Mouse (Mus musculus) heart, adult 18-20 months (tissue): Measurements from ENCODE around the gene Rnf43. TPM values are rescaled to one million over a fixed set of nuclear protein-coding genes. Genes with fewer than 3 reads are reported as not detected.
A peak's percentile ranks its signal among the peaks of the same experiment; 100 is the strongest.

Source experiments
- DNase-seq, 2 experiments: peaks; one replicate each; pipeline ENCODE4 v3.0.0; 2021 to 2022; ENCODE audit warnings: mixed read lengths in 1 of 2
- total RNA-seq, 2 experiments: library from RNA; stranded (reverse); gene quantifications; 2 replicates each; pipeline ENCODE4 v1.2.3; 2021

Rnf43 gene
- total RNA-seq, 2 experiments from 2014 or later, result 0.10 to 0.67 TPM

DNA sequence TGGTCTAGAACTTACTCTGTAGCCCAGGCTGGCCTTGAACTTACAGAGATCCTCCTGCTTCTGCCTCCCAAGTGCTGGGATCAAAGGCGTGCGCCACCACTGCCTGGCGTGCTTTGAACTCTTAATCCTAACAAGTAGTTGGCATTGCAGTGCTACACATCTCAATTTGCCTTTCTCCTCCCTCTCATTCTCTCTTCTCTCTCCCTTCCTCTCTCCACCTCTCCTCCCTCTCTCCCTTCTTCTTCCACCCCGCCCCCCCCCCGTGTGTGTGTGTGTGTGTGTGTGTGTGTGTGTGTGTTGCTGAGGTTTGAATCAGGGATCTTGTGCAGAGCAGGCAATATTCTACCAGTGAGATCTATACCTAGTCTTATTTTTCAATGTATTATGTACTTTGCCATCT, 84.8 kb downstream of the Rnf43 start:
- DNase-seq, result no peak

DNA sequence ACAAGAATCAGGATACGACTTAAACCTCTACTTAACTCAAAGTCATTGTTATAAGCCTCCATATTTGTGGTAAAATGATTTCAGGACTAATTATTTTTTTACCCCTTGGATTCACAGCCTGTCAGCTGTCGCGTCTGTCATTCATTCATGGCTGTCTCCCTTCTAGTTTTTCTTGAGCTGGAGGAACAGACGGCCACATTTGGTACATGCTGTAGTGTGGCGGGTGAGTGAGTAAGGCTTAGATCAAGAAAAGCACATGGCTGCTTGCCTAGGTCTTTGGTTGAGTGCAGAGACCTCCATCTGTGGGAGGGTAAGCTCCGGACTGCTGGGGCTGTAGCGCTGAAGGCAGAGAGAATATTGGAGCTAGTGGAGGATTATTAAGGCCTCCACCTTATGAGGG, 85.2 kb downstream of the Rnf43 start:
- no peak for DNase-seq

DNA sequence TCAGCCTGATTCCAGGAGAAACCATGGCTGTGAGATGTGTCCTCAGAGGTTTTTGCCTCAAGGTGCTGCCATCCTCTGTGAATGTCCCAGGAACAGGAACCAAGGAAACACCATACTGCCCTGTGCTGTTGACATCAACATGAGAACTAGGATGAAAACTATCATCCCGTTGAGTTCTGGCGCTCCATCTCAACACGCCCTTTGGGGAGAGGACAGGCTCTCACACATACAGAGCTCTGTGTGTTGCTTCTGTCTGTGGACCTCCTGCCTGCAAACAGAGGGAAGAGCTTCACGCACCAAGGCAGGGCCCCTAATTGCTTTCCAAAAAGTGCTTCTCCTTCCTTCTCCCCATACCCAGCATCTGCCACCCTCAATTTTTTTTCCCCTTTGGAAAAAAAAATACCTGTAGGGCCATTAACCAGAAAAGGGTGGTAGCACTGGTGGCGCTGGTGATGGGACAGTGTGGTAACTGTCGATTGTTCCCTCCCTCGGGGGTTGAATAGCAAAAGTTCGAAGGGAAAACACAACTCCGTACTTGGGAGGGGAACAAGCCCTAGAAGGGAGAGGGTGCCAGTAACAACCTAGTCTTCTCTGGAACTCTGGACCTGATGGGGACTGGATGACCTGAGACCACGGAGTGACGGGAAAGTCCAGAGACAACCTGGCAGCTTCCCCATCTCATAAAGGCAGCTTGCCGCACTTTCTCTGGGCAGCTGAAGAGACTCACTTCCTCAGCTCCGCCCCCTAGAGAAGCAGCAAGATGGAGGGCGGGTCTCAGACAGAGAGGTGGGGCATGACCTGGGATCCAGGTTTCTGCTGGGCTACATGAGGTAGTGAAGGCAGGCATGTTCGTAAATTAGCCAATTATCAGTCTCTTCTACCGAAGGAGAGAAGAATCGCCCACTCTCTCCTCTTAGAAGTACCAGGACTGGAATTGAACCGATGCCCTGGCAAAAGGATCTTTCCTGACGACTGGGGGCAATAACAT, 85.9 kb downstream of the Rnf43 start:
- peak in 1 of 2 experiments; percentile 74 for DNase-seq

DNA sequence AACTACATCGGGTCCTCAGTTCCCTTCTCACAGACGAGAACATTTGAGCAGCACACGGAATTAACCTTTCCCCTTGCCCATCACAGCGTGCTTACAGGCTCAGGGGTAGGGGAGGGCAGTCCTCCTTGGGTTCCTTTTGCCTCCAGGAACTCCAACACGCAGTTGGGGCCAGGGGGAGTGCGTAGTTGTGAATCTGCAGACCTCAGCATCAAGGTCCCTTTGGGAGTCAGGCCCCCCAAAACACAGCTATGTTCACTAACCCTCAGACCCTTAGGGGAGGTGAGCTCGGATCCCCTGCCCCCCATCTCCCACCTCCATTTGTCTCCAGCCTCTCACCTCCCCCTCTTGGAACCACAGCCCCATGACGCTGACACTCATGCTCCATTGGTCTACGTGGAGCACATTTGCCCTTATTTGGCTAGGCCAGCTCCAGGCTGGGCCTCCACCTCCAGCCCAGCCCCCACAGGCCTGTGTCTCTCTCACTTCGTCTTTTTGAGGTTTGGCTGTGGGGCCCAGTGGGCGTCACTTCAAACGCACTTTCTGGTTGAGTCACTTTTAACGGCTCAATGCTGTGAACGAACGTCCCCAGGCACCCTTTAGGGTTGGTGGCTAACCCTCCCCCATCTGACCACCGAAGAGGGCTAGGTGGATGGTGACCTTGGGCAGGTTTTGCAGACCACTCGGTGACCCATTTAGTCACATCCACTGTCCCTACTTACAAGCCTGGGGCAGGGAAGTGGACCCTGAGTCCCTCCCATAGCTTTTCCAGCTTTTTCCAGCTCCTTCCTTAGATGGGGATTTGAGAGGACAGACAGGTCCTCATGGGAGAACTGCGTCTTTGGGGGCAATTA, 86.9 kb downstream of the Rnf43 start:
- DNase-seq, result peak; percentile 49 to 86

DNA sequence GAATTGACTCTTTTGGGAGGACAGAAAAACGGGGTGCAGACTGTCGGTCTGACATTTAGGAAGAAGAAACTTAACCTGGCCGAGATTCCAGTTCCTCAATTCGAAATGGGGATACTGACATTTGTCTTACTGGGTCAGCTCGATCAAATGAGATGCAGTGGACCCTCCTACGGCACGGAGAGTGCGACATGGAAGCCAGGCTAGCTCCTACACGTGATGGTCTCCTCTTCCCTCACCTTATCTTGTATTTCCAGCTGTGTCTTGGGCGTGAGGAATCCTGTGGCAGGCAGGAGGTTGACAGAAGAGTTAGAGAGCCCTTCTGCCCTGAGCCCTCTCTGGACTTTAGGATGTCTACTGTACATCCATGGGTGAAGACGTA, 87.5 kb downstream of the Rnf43 start:
- DNase-seq, result no peak

DNA sequence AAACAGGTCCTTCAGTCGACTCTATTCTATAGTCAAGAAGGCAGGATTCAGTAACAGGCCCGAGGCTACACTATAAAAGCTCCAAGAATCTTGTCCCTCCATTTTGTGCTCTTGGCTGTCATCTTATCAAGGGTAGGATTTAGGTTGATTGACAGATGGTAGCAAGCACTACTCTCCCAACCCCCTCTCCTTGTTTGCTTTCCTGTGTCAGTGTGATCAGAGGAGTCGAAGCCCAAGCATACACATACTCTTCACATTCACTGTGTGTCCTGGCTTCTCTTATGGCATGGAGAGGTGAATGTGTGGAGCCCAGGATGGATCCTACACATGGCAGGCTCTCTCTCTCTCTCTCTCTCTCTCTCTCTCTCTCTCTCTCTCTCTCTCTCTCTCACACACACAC, 88.0 kb downstream of the Rnf43 start:
- DNase-seq, result no peak

DNA sequence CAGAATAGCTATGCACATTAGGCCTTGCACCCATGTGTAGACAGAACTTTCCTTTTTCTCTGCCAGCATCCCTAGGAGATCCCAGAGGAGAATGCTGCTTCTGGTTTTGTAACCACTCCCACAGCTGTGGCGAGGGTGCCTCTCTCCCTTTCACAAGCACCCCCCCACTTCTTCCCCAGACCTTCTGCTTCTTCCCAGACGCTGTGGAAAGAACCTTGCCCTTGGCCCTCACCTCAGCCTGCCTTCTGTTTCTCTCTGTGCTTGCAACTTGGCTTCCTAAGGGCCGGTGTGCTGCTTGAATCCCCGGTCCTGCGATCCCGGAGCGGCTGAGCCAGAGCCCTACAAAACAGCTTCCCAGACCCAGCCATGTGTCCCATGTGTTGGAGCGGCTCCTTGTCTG, 88.5 kb downstream of the Rnf43 start:
- no peak for DNase-seq

DNA sequence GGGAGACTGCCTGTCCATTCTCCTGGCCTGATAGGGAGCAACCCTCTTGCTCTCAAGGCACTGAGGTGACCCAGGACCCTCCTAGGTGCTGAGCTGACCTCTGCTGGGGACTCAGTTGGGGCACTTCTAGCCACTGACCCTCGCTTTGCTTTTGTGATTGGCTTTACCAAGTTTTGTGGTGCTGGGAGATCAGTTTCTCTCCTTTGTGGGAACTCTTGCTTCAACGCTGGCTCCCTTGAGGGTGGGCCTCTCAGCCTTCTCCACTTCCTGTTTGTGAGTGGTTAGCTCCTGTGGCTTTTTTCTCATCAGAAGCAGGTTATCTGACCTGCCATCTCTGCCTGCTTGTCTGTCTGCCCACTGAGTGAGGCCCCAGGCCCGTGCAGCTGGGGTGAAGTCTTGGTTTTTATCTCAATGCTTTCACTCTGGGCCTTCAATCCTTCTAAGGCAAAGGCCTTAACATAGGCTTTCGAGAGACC, 89.0 kb downstream of the Rnf43 start:
- DNase-seq, result peak in 1 of 2 experiments; percentile 40

DNA sequence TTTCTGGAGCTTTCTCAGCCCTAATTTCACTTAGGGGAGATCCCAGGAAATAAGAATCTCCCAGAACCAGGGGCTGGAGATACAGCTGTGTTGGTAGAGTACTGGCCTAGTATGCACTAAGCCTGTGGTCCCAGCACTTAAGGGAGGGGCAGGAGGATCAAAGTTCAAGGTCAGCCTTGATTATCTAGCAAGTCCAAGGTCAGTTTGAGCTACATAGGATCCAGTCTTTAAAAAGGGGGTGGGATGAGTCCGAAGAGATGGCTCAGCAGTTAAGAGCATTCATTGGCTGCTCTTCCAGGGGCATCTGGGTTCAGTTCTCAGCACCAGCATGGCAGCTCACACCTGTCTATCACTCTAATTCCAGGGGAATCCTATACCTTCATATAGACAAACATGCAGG, 89.8 kb downstream of the Rnf43 start:
- DNase-seq, result no peak

DNA sequence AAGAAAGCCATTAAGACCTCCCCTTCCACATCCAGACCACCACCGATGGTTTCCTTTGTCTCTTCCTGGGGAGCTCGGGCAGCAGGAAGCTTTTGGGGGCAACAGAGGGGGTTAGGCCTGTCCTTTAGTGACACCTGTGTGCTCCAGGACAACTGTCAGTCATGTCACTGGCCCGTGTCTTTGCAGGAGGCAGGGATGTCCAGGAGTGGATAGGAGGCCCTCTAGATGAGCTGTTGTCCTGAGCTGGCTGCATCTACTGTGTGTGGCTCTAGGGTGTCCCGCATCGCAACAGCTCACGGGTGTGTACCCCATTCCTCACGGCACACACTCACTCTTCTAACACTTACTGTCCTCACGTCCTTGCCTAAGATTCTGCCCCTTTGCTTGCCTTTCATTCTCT, 90.7 kb downstream of the Rnf43 start:
- no peak for DNase-seq

DNA sequence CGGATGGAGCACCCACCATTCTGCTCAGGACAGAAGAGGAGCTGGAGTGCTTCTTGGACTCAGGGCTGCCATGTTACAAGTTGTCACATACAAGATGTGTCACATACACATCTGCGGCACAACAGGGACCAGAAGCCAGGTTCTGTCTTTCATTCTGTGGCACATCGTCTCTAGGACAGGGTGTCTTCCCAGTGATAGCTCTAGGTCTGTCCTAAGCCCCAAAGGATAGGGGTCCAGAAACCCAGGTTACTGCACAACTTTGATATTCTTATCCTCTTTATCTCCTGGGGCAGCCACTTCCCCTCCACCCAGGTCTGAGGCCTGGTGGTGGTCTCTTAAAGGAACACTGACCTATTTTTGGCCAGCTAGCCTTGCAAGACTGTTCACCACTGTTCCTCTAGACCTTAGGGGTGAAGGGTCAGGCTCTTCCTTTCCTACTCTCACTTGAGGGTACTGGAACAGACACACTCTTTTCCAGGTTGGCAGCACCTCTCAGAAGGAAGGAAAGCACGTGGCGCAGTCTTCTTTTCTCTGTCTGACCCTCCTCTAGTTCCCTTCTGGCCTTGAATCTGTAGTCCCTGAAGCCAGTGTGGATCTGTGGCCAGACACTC, 91.5 kb downstream of the Rnf43 start:
- no peak for DNase-seq

DNA sequence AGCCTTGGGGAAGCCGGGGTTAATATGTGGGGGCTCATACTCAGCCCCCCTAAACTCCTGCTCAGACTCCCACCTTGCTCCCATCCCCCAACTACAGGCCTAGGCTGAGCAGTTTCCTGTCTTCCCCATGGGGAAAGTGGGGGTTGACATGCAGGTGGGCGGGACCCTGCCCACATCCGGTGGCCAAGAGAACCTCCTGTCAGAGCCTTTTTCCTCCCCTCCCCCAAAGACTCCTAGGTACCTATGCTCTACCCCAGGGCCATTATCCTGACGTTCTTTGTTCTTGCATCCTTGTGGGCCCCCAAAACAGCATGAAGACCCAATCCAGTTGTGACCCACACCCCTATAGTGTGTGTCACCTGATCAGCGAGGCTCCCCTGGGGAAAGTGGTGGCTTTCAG, 92.1 kb downstream of the Rnf43 start:
- peak in 1 of 2 experiments; percentile 52 for DNase-seq

DNA sequence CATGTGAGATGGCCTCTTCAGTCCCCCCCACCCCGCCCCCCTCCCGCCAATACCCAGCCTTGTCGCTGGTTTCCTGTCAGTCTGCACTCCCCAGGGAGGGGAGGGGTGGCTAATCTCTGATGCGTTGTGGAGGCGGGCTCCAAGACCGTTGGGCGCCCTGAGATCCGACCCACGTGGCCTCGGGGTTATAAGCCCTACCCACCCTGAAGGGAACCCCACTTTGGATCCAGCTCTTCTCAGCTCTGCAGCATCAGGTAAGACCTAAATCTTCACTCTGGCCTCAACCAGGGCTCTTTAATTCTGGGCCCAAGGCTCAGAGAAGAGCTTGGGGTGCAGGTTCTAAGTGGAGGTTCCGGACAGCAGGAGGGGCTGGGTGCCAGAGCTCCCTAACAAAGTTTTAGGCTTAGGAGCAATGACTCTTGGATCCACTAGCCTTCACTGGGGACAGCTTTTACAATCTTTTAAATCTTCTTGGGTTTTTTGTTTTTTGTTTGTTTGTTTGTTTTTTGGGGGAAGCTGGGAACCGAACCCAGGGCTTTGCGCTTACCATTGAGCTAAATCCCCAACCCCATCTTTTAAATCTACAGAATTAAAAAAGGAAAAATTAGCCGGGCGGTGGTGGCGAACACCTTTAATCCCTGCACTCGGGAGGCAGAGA, 93.0 kb downstream of the Rnf43 start:
- DNase-seq, result peak; percentile 52 to 88

DNA sequence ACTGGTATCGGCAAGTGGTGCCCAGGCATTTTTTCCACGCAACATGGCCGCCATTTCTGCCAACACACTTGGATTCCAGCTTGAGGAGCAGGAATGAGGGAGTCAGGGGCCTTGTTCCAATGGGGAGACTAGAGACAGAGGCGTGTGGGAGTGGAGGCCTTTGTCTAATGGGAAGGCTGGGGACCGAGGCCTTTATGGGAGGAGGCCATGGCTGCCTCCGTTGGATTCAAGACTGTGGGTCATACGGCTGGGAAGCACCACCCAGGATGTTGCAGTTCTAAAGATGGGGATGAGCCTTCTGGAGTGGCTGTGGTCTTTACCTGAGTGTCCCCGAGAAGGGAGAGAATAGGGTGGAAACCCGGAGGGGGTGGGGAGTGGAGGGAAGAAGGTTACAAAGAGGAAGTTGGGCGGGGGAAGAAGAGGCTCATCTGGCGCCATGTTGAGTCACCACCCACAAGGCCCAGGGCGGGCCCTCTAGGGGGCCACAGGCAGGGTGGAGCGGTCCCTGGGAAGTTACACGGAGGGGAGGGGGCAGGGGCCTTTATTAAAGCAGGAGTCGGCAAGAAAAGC, 93.8 kb downstream of the Rnf43 start:
- DNase-seq, result peak; percentile 39 to 71

DNA sequence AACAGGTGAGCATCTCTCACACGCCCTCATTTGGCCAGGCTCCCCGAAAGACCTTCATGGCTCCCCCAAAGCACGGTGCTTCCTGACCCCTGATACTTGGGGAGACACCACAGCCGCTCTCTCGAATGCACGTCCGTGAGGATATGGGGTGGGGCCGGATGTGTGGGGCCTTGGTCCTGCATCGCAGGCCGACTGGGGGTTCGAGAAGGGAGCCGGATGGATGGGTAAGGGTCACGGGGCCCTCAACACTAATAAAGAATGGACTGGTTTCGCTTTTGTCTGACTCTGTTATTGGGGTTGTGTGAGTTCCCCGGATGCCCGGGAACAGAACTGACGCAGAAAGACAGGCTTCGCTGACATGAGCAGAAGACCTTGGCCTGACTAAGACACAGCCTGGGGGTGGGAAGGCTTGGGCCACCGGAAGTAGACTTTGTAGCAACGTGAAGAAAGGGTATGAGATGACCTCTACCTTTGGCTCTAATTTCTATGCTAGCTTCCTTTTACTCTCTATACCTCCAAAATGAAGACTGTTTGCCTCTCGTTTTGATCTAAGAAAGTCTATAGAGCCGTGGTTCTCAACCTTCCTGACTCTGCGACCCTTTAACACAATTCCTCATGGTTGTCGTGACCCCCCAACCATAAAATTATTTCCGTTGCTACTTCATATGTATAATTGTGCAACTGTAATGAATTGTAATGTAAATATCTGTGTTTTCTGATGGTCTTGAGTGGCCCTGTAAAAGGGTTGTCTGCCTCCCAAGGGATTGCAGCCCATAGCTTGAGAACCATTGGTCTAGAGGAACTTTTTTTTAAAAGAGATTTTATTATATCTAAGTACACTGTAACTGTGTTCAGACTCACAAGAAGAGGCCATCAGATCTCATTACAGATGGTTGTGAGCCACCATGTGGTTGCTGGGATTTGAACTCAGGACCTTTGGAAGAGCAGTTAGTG, 94.8 kb downstream of the Rnf43 start:
- DNase-seq, result peak in 1 of 2 experiments; percentile 25

DNA sequence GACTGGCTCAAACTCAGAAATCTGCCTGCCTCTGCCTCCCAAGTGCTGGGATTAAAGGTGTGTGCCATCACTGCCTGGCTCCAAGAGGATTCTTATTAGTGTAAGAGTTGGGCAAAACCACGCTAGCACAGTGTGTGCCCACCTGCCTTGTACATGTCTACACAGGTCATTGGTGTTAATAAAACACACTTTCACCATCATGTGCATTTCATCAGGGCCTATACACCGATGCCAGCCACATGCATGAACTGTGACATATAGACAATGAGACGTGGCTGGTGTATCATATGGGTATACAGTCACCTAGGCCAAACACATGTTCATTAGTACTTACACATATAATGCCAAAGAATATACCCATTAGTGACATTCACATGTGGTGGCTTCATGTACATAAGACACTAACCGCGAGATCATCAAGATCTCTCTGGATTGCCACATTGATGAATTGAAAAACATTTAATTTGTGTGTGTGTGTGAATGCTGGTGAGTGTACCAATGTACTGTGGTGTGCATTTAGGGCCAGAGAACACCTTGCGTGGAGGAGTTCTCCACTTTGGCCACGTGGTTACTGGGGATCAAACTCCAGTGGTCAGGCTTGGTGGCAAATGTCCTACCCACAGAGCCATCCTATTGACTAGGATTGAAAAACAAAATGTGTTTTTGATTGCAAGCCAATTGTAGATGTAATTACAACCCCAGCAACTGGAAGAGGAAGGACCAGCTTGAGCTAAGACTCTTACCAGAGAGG, 95.8 kb downstream of the Rnf43 start:
- DNase-seq, result no peak

DNA sequence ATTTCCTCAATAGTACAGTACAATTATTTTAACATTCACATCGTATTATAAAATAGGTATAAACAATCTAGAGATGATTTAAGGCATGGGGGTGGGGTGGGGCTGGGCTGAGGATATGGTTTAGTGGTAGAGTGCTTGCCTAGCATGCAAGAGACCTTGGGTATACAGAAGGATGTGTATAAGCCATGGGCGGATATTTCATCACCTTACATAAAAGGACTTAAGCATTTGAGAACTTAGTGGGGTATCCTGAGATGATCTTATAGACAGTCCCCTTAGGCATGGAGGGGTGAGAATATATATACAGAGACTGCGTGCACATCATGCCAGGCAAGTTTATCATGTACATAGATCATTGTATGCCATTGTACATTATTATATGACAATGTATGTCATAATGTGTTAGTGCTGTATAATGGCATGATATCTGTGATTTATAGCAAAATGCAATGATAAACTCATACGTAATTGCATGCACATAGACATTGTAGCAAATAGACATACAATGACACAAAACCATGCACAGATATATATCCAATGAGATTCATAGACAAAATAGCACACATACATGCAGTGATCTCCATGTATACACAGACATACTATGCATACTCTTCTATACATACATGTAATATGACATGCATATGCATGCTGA, 96.6 kb downstream of the Rnf43 start:
- DNase-seq, result no peak

DNA sequence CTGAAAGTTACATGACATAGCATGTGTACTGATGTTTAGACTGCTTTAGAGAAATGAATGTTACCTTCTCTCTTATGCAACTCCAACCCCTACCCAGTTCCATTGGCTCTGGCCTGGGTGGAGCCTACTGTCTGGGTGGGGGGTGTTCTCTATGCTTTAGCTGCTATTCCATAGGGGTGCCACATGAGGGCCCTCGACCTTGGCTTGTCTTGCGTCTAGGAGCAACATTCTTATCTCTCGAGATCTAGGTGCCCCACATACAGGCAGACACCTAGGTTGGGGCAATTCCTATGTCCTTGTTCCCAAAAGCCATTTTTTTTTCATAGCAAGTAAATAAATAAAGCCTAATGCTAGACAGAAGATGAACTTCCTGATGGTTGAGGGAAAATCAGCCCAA, 97.1 kb downstream of the Rnf43 start:
- DNase-seq, result no peak
